Mouse (Mus musculus): ENCODE measurements around the gene Kncn.

- no peak for TF ChIP-seq CTCF (conservative IDR thresholded peaks at IDR 0.05; ENCODE audit: insufficient read depth, insufficient read length, low read depth, low read length)
- TF ChIP-seq POLR2A (IDR thresholded peaks at IDR 0.05; ENCODE audit: low read depth, low read length) = no peak
Observed at GRCm38 (mm10) chr4:115911586-115911985, 27.4 kb downstream of the Kncn start.

Measured in kidney, adult 2 months (tissue).